Mouse (Mus musculus) right cerebral cortex, postnatal 10 days (tissue): ENCODE data around the gene Akr1c13.
A peak's percentile ranks its signal among the peaks of the same experiment; 100 is the strongest.
"Not testable (repeated sequence)": the region's sequence is repeated elsewhere in the genome, so short reads cannot be mapped to it uniquely, and the experiment has no call there.

ENCODE experiments used
- DNase-seq, 2 experiments: peaks; one replicate each; pipeline ENCODE4 v3.0.0; 2021; ENCODE audit warnings: low spot score in 2 of 2

Akr1c13 gene

GRCm38 (mm10) chr13:4190904-4191303, at the start of gene Akr1c13:
TSS of gene Akr1c13 (plus strand) at chr13:4191150.
- DNase-seq, result no peak

DNA sequence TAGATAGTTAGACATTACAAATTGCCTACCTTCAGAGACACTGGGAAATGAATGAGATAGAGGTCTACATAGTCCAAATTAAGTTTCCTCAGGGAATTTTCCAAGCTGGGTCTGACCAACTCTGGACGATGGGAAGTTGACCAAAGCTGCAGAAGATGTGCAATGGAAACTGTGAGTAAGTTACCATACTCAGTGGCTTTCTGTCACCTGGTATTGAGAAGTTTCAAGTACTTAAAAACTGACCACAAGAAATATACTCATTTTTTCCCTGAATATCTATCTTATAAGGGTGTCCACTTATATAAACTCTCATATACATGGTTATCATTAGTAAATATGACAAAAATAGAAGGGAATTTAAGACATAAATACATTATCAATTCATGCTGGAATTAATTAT, 46.7 kb upstream of the Akr1c13 start:
- DNase-seq, result no peak

GRCm38 (mm10) chr13:4150518-4150917, 40.4 kb upstream of the Akr1c13 start, which contains the start of gene Akr1c18:
TSS of gene Akr1c18 (minus strand) at chr13:4150654.
- peak; percentile 31 to 34 for DNase-seq

DNA sequence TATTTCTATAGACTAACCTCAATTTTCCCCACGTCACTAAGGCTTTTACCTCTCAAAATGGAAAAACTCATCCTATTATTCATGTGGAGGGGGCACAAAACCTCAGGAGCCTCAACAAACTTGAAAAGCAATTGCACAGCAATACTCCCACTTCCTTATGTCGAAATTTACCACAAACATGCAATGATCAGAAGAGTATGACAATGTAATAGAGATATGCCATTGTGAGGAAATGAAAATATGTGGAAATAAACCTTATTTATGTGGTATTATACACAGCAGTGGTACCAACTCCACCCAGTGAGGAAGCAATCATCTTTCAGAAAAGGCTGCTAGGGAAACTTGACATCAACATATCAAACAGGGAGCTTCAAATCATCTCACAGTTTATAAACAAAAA, 38.0 kb upstream of the Akr1c13 start:
- DNase-seq, result no peak

DNA sequence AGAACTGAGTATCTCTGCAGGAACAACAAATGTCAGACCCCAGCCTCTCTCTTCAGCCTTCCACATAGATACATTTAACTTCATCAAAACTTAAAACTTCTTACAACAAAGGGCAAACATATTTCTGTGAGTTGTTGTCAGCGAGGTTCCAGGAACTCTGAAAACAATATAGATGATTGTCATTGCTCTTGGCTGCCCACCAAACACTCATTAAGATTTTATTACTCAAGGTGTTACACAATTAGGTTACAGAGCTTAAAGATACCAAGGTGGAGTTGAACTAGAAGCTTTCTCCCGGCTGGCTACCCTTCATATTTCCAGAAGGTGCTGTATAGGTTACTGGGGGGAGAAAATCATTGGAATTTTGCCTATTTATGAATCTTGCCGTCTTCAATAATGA, 37.4 kb upstream of the Akr1c13 start:
- no peak for DNase-seq

- no peak for DNase-seq
Observed at GRCm38 (mm10) chr13:4155286-4155685, 35.7 kb upstream of the Akr1c13 start.

DNA sequence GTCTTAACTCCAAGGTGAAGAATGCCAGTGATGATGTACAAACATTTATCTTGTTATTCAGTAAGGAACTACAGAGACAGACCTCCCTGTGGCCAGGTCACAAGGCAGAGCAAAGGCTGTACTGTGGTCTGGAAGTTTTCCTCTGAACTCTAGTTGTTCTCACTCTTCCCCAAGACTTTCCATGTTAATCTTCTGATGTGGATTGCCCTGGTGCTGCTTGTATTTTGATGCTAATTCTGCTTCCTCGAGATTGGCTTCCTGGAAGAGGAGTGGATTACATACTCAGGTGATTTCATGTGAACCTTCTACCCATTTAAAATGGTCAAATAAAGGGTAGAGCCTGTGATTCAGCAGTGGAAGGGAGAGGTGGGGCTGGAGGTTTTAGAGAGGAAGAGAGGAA, 22.9 kb upstream of the Akr1c13 start:
- DNase-seq, result no peak

- DNase-seq, result no peak
Observed at GRCm38 (mm10) chr13:4172978-4173377, 18.0 kb upstream of the Akr1c13 start.

GRCm38 (mm10) chr13:4181321-4181720, 9.6 kb upstream of the Akr1c13 start:
- DNase-seq, result not testable (repeated sequence)

DNA sequence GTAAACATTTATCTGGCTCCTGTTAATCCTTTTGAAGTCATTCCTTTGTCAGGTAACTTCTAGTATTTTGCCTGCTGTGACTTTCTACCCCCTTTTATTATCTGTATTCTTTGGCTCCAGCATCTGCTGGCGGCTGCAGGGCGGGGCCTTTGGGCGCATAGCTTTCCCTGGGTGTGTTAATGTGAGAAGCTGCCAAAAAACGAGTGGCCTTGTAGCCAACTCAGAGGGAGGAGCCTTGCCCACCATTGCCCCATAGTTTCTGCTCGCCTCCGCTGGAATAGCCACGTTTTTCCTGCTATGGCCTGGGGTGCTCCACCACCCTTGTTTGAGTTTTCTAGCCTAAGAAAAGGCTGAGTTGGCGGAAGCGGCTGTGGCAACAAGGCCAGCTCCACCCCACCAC, 7.8 kb upstream of the Akr1c13 start:
- DNase-seq, result no peak

DNA sequence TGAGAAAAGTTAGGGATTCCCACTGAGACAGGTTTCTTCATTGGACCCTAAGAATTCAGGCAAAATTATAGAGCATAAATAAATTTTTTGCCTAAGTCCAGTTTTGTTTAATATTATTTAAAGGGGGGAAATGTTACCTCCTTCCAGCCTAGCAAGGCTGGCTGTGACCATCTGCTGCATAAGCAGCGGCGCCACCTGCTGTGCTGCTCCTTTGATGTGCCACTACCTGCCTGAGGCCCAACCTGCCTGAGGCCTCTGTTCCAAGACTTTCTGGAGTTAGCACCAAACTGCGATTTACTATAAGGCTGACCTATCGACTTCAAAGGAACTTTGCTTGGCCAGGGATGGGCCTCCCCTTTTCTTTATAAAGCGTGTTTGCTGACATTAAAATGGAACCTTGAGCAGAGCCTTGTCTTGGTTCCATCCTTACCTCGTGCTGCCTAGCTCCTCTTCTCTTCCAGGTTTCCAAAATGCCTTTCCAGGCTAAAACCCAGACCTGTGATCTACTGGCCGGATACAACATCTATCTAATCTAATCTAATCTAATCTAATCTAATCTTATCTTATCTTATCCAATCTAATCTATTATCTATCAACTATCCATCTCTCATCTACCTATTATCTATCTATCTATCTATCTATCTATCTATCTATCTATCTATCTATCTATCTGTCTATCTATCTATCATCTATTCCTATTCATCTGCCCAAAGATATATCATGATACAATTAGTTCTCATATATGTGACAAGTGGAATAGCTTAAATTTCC, 4.1 kb upstream of the Akr1c13 start:
- not testable (repeated sequence) for DNase-seq

GRCm38 (mm10) chr13:4188174-4188573, 2.8 kb upstream of the Akr1c13 start:
- peak; percentile 21 to 28 for DNase-seq

DNA sequence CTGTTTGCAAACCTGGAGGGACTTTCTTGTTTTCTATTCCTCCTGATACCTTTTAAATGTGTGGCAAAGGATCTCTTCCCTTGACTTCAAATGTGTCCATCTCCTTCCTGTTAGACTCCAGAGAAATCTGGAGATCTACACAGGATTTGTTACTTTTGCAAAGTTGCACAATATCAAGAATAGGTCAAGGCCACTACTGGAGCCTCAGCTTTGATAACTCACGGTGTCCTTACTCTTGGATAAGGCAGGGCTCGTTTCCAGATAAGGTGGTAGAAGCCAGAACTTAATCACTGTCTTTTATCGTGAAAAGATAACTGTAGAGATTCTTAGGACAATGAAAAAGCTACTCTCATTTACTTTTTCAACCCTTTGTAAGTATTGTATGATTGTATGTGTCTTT, 1.6 kb downstream of the Akr1c13 start:
- no peak for DNase-seq

GRCm38 (mm10) chr13:4206147-4206903, 15.4 kb downstream of the Akr1c13 start:
- DNase-seq, result no peak

DNA sequence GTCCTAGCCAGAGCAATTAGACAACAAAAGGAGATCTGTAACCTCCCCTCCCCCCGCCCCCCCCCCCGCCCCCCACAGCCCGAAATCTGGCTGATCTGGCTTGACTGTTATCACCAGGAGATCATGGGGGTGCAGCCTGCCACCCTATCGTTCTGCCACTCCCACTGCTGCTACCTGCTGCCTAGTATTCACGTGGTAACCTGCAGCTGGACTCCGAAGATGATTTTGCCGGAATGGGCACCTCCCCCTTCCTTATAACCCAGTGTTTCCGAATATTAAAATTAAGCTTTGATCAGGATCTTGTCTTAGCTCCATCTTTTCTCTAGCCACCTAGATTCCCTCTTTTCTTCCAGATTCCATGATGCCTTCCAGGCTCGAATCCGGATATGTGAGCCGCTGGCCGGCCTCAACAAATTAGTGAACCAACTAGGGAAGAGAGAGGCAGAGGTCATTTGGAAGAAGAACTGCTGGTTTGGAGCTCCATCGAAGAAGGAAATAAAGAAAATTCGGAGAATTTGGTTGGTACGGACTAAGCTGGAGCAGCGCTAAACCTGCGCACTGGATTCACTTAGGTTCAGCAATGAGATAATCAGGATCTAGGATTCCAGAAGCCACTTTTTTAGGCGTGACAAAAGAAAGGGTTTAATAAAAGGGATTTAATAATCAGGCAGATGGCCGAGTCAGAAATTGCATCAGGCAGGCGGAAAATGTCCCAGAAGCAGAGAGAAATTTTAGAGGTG, 20.8 kb downstream of the Akr1c13 start:
- DNase-seq, result no peak

DNA sequence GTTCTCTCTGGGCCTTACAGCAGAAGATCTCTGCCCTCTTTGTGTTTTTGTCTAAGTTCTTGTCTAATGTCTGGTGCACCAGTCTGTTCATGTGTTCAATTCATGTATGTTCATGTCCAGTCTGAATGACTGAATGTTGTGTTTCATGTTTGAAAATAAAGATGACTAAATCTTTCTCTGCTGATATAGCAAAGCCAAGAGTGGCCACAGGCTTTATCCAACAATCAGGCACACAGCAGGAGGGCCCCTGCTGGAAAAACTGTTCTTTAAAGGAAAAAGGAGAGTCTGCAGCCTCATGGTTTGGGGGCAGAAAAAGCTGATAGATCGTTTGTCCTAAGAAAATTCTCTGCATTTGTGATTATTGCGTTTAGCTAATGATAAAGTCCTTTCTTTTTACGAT, 21.4 kb downstream of the Akr1c13 start:
- DNase-seq, result no peak

- not testable (repeated sequence) for DNase-seq
Observed at GRCm38 (mm10) chr13:4215496-4215895, 24.5 kb downstream of the Akr1c13 start.

- DNase-seq, result no peak
Observed at GRCm38 (mm10) chr13:4228441-4228840, 37.5 kb downstream of the Akr1c13 start, which contains the start of gene Akr1c19. TSS of gene Akr1c19 (plus strand) at chr13:4228700.

DNA sequence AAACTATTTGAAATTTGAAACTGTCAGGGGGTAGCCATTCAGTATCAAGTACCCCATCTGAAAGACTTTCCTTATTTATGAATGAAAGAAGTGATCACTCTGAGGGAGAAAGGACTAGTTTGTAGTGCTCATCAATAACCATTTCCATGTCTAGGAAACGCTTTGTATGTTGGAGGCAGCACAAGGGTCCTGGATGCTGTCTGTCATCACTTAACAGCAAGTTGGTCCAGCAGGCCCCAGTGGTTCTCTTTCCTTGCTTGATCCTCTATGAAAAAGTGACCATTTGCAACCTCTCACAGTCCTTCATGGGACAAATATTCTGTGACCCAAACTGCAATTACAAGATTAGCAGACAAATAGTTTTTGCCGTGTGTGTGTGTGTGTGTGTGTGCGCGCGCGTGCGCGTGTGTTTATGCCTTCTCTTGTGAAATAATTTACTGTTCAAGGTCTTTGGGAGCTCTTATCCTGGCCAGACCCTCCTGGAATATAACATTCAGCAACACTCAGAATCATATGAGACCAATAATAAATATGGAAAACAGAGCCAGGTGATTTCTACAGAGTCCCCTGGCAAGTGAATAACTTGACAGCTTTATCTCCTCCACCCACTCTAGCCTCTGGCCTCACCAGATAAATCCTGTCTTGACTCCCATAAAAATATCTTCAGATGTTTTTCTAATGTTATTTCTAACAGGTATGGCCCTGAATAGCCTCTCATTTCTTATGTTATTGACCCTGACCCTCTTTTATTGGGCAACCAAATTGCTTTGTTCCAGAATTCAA, 40.1 kb downstream of the Akr1c13 start:
- DNase-seq, result no peak

- no peak for DNase-seq
Observed at GRCm38 (mm10) chr13:4233135-4233534, 42.2 kb downstream of the Akr1c13 start.

- DNase-seq, result no peak
Observed at GRCm38 (mm10) chr13:4233536-4234172, 42.7 kb downstream of the Akr1c13 start.
